Mouse (Mus musculus): ENCODE measurements at regions not wholly inside any gene's neighbourhood (a gene's known extent, or its start where the extent isn't known, plus 50 kb on each side); places are given as distances from the start of the nearest gene placed in this dataset.
A peak's percentile ranks its signal among the peaks of the same experiment; 100 is the strongest.
"Not testable (repeated sequence)": the region's sequence is repeated elsewhere in the genome, so short reads cannot be mapped to it uniquely, and the experiment has no call there.

DNA sequence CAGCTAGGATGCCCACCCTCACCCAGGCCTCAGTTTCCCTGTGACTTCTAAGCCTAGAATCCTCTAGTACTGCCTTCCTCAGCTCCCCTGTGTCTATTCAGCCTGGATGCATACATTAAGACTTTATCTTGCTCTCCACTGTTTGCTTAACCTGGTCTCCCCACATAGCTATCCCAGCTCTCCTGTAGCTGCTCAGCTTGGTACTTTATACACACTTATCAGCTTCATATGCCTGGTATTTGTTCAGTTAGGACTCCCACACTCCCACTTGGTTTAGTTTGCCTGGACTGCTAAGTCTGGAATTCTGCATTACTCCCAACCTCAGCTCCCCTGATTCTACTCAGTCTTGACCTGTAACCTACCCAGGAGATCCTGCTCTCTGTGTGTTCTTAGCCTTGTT lies 147.7 kb downstream of the Tmem121 start:
- DNase-seq = no peak

DNA sequence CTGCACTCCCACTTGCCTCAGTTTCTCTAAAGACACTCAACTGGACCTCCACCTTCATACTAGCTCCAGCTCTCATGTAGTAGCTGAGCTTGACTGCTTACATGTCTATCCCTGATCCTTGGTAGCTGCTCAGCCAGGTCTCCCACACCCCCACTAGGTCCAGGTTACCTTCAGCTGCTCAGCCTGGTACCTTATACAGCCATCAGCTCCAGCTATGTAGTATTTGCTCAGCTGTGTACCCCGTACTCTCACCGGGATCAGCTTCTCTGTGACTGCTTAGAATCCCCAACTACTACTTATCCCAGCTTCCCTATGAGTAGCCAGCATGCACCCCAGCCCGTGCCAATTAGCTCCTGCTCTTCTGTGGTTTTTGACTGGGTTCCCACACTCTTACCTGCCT lies 148.1 kb downstream of the Tmem121 start:
- not testable (repeated sequence) for DNase-seq

DNA sequence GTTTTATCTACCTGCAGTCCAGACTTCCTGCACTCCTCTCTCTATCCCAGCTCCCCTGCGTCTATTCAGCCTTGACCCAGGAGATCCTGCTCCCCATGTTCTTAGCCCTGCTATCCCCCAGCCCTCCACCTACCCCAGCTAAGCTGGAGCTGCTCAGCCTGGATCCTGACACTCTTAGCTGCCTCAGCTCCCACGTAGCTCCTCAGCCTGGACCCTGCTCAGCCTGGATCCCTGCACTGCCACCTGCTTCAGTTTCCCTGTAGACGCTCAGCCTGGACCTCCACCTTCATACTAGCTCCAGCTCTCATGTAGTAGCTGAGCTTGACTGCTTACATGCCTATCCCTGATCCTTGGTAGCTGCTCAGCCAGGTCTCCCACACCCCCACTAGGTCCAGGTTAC lies 151.5 kb downstream of the Tmem121 start:
- no peak for DNase-seq

DNA sequence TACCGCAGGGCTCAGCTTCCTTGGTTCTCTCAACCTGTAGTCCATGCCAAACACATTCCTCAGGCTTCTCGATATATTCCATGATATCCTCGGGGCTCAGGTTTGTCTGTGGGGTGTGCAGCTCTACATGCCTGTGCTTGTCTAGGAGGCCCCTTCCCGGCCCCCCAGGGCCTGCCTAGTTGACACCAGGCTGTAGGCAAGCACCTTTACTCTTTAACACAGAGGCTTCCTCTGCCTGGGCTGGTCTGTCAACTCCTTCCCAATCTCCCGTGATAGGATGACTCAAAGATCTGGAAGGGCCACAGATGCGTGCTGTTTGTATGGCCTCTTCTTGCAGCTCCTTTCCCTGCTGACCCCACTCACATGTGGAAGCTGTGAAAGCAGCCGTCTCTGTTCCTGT lies 150.4 kb upstream of the Adam6b start:
- DNase-seq = no peak

DNA sequence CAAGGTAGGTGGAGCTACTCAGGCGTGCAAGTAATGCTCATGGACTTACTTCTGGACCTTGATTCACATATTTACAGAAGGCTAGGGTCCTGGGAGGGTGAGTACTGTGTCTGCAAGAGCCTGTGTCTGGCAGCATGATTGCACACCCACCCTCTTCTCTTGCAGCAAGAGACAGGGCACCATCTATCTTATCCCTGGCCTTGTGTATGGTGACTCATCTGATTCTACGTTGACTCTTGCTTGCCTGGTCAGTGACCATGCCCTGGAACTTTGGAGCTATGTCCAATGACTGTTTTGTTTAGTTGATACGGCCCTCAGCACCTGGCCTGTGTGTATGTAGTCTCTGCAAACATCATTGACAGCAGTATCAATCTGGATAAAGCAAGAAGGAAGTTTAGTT lies 148.3 kb upstream of the Adam6b start:
- DNase-seq = peak; percentile 39

DNA sequence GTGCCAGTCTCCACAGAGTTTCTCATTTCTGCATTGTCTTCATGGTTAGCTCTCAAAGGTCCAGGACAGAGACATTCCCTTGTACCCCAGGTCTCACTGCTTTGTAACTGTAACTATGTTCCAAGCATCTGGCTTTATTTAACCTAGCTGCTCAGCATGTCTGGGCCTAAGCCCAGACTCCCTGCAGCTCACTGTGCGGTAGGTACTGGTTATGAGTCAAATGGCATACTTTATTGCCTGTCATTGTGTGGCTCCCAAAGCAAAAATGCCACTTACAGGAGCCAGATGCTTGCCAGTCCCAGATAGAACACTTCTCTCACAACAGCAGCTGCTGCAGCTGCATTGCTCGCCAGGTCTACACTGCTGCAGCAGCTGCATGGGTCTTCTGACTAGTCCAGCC lies 134.2 kb upstream of the Adam6b start:
- no peak for DNase-seq

DNA sequence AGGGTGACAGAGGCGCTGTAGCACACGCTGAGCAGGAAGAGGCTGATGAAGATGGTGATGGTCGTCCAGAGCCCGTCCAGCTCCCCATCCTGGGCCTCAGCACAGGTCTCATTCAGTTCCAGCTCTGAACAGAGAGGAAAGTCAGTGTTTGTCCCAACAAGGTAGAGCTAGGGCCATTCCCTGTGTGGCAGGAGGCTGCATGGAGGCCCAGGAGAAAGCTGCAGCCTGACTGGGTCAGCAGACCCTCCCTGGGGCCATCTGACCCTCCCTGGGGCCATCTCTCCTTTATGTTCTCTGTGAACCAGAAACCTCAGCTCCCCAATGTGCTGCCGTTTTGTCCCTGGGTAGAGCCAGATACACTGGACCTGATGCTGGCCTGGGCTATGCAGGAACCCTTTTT lies 131.2 kb upstream of the Adam6b start:
- DNase-seq = no peak

DNA sequence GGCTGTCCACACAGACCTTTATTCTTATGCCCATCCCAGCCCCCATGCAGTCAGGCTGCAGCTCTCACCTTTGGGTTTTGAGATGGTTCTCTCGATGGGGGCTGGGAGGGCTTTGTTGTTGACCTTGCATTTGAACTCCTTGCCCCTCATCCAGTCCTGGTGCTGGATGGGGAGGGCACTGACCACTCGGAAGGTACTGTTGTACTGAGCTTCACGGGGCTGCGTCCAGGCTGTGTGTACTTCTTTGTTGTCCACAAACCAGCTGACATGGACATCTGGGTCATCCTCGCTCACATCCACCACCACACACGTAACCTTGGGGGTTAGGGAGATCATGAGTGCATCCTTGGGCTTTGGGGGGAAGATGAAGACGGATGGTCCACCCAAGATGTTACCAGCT lies 129.3 kb upstream of the Adam6b start:
- DNase-seq = no peak

DNA sequence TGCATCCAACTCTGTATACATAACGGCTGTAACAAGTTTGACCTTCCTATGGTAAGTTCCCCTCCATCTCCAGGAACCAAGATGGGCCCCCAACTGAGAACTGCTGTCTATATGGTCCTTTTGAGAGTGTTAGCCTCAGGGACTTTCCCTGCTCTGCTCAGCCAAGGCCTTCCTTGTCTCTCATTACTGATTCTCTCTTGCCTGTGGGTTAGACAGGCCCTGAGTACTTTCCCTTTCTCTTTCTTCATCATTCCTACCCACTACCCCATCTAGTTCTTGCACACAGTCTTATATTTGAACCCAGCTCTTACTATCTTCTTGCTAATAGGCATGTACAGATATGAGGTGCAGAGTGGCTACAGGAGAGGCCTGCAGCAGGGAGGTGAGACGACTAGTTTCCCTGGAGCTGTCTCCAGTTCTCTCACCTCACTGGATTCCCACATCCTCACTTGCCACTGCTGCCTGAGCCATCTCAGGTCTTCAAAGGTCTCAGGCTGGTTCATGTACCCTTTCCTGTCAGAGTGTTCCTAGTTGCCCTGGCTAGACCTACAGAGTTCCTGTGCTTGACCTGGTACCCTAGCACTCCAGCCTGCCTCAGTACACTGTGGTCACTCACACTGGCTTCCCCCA lies 126.8 kb upstream of the Adam6b start:
- no peak for DNase-seq

DNA sequence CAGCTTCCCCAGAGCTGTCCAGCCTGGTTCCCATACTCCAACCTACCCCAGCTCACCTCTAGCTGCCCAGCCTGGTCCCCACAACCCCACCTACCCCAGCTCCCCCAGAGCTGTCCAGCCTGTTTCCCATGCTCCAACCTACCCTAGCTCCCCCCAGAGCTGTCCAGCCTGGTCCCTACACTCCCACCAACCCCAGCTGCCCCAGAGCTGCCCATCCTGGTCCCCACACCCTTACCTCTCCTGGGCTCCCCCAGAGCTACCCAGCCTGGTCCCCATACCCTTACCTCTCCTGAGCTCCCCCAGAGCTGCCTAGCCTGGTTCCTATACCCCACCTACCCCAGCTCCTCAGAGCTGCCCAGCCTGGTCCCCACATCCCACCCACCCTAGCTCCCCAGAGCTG lies 125.3 kb upstream of the Adam6b start:
- DNase-seq = no peak

DNA sequence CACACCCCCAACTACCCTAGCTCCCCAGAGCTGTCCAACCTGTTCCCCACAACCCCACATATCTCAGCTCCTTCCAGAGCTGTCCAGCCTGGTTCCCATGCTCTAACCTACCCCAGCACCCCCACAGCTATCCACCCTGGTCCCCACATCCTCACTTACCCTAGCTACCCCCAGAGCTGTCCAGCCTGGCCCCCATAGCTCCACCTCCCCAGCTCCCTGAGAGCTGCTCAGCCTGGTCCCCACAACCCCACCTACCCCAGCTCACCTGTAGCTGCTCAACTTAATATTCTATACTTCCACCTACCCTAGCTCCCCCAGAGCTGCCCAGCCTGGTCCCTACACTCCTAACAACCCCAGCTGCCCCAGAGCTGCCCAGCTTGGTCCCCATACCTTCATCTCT lies 124.9 kb upstream of the Adam6b start:
- no peak for DNase-seq

DNA sequence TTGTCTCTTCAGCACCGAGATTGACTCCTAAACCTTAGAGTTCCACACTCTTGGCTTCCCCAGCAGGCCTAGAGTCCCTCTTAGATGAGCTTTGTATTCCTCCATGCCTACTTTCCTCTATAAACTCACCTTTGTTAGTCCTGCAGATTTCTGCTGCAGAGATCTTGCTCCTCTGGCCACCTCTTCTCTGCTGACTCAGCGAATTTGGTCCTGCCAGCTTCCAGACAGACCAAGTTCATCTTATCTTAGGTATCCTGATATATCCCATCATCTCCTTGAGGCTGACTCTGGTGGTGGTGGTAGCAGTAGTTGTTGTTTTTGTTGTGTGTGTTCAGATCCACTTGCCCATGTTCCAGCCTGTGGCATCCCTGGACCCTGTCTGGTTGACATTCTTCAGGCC lies 123.5 kb upstream of the Adam6b start:
- DNase-seq = no peak

DNA sequence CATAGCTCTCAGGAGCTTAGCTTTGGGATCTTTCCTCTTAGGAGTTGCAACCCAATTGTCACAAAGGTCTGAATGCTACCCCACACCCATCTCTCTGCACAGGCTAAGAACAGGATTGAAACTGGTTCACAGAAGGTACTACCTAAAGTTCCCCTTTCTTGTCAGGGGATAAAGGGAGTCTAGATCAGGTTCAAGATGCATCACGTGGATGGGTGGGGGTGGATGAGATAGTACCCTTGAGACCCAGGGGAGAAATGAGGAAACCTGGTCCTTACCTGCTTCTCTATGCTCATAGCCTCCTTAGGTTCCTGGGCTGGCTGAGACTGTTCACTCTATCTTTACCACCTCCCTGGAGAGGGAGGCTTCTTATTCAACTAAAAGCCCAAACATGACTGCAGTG lies 122.9 kb upstream of the Adam6b start:
- DNase-seq = no peak

DNA sequence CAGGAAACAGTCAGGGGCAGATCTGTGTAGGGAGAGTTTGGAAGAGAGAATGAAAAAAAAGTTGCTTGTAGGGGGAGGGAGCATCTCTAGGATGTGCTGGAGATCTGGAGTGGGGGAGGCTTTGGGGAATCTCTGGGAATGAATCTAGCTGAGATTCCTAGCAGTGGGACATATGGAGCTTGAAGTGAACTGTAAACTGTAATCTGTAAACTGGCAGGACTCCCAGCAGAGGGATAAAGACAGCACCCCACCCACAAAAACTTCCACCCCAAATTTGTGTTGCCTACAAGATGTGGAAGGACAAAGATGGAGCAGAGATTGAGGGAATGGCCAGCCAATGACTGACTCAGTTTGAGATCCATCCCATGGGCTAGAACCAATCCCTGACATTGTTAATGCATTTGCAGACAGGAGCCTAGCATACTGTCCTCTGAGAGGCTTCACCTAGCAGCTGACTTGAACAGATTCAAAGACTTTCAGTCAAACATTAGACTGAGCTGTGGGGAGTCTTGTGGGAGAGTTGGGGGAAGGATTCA lies 87.7 kb upstream of the Adam6b start:
- no peak for DNase-seq

DNA sequence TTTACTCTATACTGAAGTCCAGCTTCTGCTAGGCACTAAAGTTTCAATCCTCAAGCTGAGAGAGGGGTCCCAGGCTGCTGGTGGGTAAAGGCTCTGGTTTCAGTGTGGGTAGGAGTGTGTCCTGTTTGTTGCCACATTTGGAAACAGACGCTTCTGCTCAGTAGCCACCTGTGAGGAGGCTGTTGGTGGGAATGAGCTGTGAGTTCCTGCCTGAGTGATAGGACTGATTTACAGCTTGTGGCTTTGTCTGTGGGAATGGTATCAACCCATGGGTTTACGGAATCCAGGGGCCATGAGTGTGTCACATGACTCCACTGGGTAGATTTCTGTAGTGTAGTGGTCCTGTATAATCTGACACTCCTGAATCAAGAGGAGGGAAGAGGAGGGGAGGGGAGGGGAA lies 86.5 kb upstream of the Adam6b start:
- DNase-seq = no peak

DNA sequence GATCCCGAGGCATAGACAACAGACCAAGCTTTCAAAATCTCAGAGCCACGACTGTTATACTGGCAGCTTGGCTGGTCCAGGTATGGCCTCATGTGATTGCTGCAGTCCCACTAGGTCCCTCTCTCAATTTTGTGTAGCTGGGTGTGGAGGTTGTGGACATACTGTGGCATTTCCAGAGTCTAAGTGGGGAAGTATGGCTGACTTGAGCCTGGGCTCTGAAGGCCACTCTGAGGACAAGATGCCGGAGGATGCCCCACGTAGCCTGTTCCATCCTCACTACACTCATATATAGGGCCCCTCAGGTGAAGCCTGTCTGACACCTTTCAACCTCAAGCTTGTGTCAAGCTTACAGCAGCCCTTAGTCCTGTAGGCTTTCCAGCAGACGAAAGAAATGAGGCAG lies 78.2 kb upstream of the Adam6b start:
- DNase-seq = no peak

DNA sequence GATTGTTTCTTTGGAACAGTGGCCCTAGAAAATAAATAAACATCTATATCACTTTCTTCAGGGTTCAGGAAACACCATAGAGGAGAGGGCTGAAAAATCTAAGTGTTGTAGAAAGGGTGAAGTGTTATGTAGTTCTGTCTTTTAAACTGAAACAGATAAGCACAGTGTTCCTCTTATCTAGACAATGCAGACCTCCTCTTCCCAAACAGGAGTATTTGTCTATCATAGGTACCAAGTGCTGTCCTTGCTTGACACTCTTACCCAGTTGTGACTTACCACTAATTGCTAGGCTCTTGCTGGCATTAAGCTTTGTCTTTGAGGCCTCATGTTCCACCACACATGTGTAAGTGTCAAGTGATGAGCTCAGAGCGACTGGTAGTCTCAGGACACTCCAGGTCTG lies 75.3 kb upstream of the Adam6b start:
- DNase-seq = no peak

DNA sequence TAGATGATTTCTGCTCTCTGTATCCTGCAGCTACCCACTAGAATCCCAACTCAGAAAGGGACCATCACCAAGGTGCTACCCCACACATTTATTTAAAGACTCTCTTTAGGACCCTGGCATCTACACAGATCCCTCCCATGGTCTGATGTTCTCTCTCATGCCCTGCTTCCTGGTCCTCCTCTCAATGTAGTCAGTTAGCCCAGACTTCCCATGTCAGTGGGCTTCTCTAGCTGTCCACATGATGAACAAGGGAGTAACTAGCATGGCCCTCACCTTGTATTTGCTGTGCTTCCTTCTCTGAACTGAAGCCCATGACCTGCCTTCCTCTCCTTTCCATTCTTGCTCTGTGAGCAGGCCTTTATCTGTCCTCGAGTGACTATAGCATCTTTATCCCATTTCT lies 71.8 kb upstream of the Adam6b start:
- DNase-seq = no peak

DNA sequence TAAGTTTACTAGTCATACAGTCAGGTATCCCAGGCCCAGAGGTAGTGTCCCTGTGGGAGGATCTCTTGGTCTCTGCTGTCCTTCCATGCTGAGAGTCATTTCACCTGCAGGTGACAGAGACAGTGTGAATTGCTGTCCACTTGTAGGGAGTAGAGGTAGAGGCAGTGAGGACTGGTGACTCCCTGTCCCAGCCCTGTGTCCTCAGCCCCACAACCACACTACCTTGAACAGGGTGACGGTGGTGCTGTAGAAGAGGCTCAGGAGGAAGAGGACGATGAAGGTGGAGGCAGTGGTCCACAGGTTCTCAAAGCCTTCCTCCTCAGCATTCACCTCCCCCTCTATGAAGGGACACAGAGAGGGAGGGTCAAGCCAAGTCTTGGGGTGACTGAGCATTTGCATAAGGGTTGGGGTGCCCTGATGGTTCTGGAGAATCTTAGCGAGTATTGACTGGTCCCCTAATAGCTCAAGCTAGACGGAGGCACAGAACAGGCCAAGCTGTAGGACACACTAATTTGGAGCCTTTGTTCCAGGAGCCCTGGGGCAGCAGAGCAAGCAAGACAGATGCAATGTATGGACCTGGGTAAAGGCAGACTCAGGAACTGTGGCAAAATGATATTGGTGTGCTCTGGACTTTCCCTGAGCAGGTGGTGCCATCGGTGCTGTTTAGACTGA lies 70.4 kb upstream of the Adam6b start:
- no peak for DNase-seq

DNA sequence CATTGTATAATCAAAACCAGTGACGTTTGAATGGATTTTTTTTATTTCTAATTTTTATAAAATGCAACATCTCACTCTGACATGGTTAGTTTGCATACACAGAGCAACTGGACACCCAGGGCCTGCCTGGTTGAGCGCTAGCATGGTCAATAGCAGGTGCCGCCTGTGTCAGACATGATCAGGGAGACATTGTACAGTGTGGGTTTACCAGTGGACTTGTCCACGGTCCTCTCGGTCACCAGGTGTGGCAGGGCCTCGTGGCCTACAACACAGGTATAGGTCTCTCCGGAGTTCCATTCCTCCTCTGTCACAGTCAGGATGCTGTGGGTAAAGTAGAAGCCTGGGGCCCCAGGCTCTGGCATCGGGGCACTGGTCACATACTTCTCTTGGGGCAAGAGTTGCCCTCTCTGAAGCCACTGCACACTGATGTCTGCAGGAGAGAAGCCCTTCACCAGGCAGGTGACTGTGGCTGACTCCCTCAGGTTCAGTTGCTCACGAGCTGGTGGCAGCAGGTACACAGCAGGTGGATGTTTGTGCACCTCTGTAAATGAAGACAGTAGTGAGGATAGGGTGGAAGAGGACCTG lies 68.5 kb upstream of the Adam6b start:
- DNase-seq = no peak

DNA sequence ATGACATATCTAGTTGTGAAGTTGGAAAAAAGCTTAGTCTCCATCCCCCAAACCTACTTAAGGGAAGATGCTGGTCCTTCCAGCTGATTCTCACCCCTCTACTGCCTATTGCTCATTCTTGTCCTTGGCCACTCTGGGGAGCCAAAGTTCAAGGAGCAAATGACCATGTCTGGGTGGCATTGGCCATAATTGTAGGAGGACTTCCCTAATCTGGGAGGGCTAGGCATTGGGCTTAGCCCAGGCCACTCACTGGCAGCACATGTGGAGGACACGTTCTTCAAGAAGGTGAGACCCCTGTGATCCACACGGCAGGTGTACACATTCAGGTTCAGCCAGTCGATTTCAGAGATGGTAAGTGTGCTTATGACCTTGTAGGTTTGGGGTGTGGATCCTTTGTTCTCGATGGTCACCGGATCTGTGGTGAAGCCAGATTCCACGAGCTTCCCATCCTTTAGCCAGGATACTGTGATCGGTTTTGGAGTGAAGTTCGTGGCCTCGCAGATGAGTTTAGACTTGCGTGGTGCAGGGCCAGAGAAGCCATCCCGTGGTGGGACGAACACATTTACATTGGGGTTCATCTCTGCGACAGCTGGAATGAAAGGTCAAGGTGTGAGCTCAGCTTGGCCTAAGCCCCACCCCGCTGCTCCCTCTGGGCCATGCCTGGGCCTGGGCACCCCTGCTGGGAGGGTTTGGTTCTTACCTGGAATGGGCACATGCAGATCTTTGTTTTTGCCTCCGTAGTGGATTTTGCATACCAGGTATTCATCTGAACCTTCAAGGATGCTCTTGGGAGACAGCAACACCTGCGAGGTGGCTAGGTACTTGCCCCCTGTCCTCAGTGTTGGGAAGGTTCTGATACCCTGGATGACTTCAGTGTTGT lies 67.4 kb upstream of the Adam6b start:
- DNase-seq = no peak

DNA sequence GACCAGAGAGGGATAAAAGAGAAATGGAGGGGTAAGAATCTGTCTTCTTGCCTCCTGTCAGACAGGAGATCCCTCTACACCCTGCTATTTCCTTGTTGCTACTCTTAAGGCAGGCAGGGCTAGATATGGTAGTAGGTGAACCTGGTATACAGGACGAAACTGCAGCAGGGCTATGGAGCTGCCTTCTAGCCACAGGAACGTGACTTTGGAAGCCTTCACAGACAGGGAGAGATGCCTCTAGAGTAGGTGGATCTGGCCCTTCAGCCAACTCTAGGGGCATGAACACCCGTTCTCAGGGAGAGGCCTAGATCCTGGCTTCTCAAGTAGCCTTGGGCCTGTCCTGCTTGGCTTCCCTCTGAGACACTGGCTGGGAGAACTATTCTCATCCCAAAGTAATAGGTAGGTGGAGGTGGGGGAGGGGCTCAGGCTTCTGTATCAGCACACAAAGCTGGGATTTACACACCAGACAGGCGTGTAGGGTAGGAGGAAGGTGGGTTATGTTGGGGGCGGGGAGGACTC lies 66.5 kb upstream of the Adam6b start:
- DNase-seq = no peak
